Mouse (Mus musculus) small intestine, adult 2 months (tissue): ENCODE measurements around the gene Esp1.

ENCODE experiments used
- CTCF ChIP-seq: fragments of 200-500 bp; IDR thresholded peaks from 2 replicates; pipeline ENCODE4 v1.5.1; 2012; ENCODE audit warnings: low read depth, mild to moderate bottlenecking, control low read depth, inconsistent platforms, low read length, moderate library complexity, mixed read lengths; ENCODE audit not compliant: insufficient replicate concordance, insufficient read length; ENCODE audit errors: extremely low read depth
- POLR2A ChIP-seq: fragments of 200-500 bp; IDR thresholded peaks from 2 replicates; pipeline ENCODE4 v1.6.1; 2012; ENCODE audit warnings: low read depth, mild to moderate bottlenecking, control low read depth, inconsistent platforms, low read length, moderate library complexity

DNA sequence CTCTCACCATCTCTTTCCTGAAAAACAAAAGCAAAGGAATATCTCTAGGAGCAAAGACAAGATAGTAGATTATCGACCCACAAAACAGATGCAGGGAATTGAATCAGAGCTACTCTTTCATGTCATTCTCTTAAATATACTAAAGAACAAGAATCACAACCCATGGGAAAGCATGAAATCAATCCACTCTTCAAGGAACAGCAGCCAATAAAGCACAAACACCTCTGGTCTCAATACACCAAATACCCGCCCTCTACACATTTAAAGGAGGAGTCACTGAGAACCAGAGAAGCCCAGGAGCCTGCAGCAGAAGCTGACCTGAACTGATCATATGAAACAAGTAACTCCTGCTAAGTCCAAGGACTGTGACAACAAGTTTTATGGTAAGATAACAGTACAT is at the start of gene Esp1:
- no peak for TF ChIP-seq CTCF
- no peak for TF ChIP-seq POLR2A
